Mouse (Mus musculus) CH12.LX (cell line): Measurements from ENCODE around the gene Dnm3.

ENCODE experiments used
- CHD2 ChIP-seq: IDR thresholded peaks from 2 replicates; pipeline ENCODE4 v1.6.1; 2011; ENCODE audit warnings: low read length, improper control_type of control experiment
- CTCF ChIP-seq, 2 experiments: IDR thresholded peaks in 1 of 2; conservative IDR thresholded peaks in 1 of 2; 2 replicates each; pipeline ENCODE4 v1.5.1; 2011 to 2012; ENCODE audit warnings: low read depth in 2 of 2, low read length in 2 of 2, improper control_type of control experiment in 1 of 2, inconsistent platforms in 1 of 2, mild to moderate bottlenecking in 1 of 2, moderate library complexity in 1 of 2
- EP300 ChIP-seq: IDR thresholded peaks from 2 replicates; pipeline ENCODE4 v1.6.1; 2011; ENCODE audit warnings: low read length, improper control_type of control experiment
- MXI1 ChIP-seq: IDR thresholded peaks from 2 replicates; pipeline ENCODE4 v1.6.1; 2011; ENCODE audit warnings: mild to moderate bottlenecking, low read depth, low read length, improper control_type of control experiment
- NELFE ChIP-seq: IDR thresholded peaks from 2 replicates; pipeline ENCODE4 v1.6.1; 2011; ENCODE audit warnings: low read depth, low read length, improper control_type of control experiment
- PAX5 ChIP-seq: IDR thresholded peaks from 2 replicates; pipeline ENCODE4 v1.6.1; 2012; ENCODE audit warnings: low read length, inconsistent platforms, mixed read lengths
- POLR2A ChIP-seq: IDR thresholded peaks from 2 replicates; pipeline ENCODE4 v1.6.1; 2011; ENCODE audit warnings: low read depth, mild to moderate bottlenecking, improper control_type of control experiment, low read length
- POLR2AphosphoS2 ChIP-seq: IDR thresholded peaks from 2 replicates; pipeline ENCODE4 v1.6.1; 2011; ENCODE audit warnings: low read depth, low read length, improper control_type of control experiment
- RAD21 ChIP-seq: IDR thresholded peaks from 2 replicates; pipeline ENCODE4 v1.6.1; 2011; ENCODE audit warnings: low read depth, mild to moderate bottlenecking, low read length, improper control_type of control experiment, moderate library complexity
- TCF12 ChIP-seq: IDR thresholded peaks from 2 replicates; pipeline ENCODE4 v1.6.1; 2014; ENCODE audit warnings: low read depth, mild to moderate bottlenecking, inconsistent platforms, low read length, improper control_type of control experiment

DNA sequence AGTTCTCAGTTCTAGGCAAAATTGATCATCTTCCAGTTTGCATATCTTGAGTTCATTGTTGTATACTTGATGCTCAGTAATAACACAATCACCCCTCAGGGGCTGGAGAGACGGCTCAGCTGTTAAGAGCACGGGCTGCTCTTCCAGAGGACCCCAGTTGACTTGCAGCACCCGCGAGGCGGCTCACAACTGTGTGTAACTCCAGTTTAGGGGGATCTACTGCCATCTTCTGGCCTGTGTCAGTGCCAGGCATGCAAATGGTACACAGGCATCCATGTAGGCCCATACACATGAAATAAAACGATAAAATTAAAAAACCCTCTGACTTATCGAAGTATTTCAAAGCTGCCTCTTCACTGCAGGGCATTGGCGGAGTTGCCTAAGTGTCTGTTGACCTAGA is 385.4 kb downstream of the Dnm3 start:
- TF ChIP-seq CTCF (conservative IDR thresholded peaks at IDR 0.05 in 1 of 2, IDR thresholded peaks at IDR 0.05 in 1 of 2; ENCODE audit: low read depth in 2 of 2, low read length in 2 of 2) (peak in 1 of 2 experiments; percentile 48; a peak in 2 of 4 replicates), EP300 (no peak), POLR2A (no peak), RAD21 (peak; percentile 34), MXI1 (no peak), PAX5 (no peak), CHD2 (no peak), TCF12 (no peak), NELFE (no peak), POLR2AphosphoS2 (no peak)
